ENCODE assay signal across 8 mouse cellular contexts in genomic region chr12:105013065-105013464, GRCm38 (mm10). TPM values are rescaled to one million over a fixed set of nuclear protein-coding genes. Genes with fewer than 3 reads are reported as not detected.
A peak's percentile ranks its signal among the peaks of the same experiment; 100 is the strongest.
DNase-seq lines count a peak whose midpoint lies in the region; ATAC-seq and TF ChIP-seq lines count a peak whose summit lies in the region.

No protein-coding gene starts in this region.

- no peaks in the 10 kb centered on the region for H3K36me3 ChIP-seq in heart, embryonic 16.5 days (ENCODE audit: control insufficient read depth, insufficient read depth)
- H3K36me3 ChIP-seq in limb, embryonic 11.5 days (ENCODE audit: control insufficient read depth, insufficient read depth, low read length), result no peaks in the 10 kb centered on the region
- H3K36me3 ChIP-seq in myocyte (ENCODE audit: control insufficient read depth, insufficient read depth), result no peaks in the 10 kb centered on the region
- no peaks in the 10 kb centered on the region for H3K36me3 ChIP-seq in thymus, adult 2 months (ENCODE audit: control insufficient read depth, insufficient read depth, low read length)
- no peaks in the 10 kb centered on the region for H3K36me3 ChIP-seq in hindbrain, embryonic 10.5 days

- peaks cover 6% of the 10 kb centered on the region for H3K27me3 ChIP-seq in heart, embryonic 16.5 days (ENCODE audit: control insufficient read depth, insufficient read depth, low read length)
- H3K27me3 ChIP-seq in limb, embryonic 11.5 days (ENCODE audit: control insufficient read depth, insufficient read depth, low read length), result peaks cover 16% of the 10 kb centered on the region
- no peaks in the 10 kb centered on the region for H3K27me3 ChIP-seq in myocyte (ENCODE audit: control insufficient read depth, insufficient read depth, insufficient read length)
- no peaks in the 10 kb centered on the region for H3K27me3 ChIP-seq in thymus, adult 2 months (ENCODE audit: control insufficient read depth, insufficient read depth, low read length)
- peaks cover 50% of the 10 kb centered on the region for H3K27me3 ChIP-seq in hindbrain, embryonic 10.5 days (ENCODE audit: insufficient read depth, poor library complexity, severe bottlenecking)

- no peak overlapping the region for H3K9ac ChIP-seq in heart, embryonic 16.5 days (ENCODE audit: low read length)
- H3K9ac ChIP-seq in limb, embryonic 11.5 days (ENCODE audit: low read length), result no peak overlapping the region

- peak overlapping the region; percentile 45 for H3K4me2 ChIP-seq in heart, embryonic 16.5 days (ENCODE audit: low read depth, low read length)
- peak overlapping the region; percentile 24 for H3K4me2 ChIP-seq in limb, embryonic 11.5 days (ENCODE audit: low read depth, severe bottlenecking)
- H3K4me2 ChIP-seq in myocyte (ENCODE audit: low read depth), result peak overlapping the region; percentile 57

- TF ChIP-seq CTCF in thymus, adult 2 months (IDR thresholded peaks at IDR 0.05; ENCODE audit: borderline replicate concordance, control insufficient read depth, extremely low read depth, insufficient read depth, low read length, poor library complexity), result no peak

- H3K9me3 ChIP-seq in heart, embryonic 16.5 days (replicated peaks; ENCODE audit: control insufficient read depth, low read length), result no peaks in the 10 kb centered on the region
- H3K9me3 ChIP-seq in limb, embryonic 11.5 days (ENCODE audit: control insufficient read depth, low read length), result no peaks in the 10 kb centered on the region
- H3K9me3 ChIP-seq in hindbrain, embryonic 10.5 days, result no peaks in the 10 kb centered on the region

- H3K4me1 ChIP-seq in heart, embryonic 16.5 days (ENCODE audit: control insufficient read depth, insufficient read depth, low read length), result peaks cover 15% of the 10 kb centered on the region
- H3K4me1 ChIP-seq in limb, embryonic 11.5 days (ENCODE audit: control insufficient read depth, insufficient read depth, low read length), result peaks cover 17% of the 10 kb centered on the region
- H3K4me1 ChIP-seq in thymus, adult 2 months (replicated peaks; ENCODE audit: control insufficient read depth, insufficient read depth, low read length), result peaks cover 30% of the 10 kb centered on the region
- H3K4me1 ChIP-seq in hindbrain, embryonic 10.5 days (replicated peaks), result peaks cover 34% of the 10 kb centered on the region

- DNase-seq in layer of hippocampus, adult 9-11 months, result peak; percentile 62
- no peak for DNase-seq in layer of hippocampus, postnatal 36 days
- peak; percentile 47 for DNase-seq in limb, embryonic 11.5 days (ENCODE audit: low spot score)
- DNase-seq in thymus, adult 2 months, result peak; percentile 86
- DNase-seq in hindbrain, embryonic 10.5 days (ENCODE audit: low spot score), result no peak

- TF ChIP-seq POLR2A in myocyte (IDR thresholded peaks at IDR 0.05; ENCODE audit: insufficient read length, low read depth), result no peak
- no peak for TF ChIP-seq POLR2A in thymus, adult 2 months (IDR thresholded peaks at IDR 0.05; ENCODE audit: control insufficient read depth, extremely low read depth, insufficient read depth, low read length, poor library complexity)

- H3K4me3 ChIP-seq in heart, embryonic 16.5 days (ENCODE audit: low read length), result peak overlapping the region; percentile 0; the same call in 1 of the 2 replicates
- H3K4me3 ChIP-seq in limb, embryonic 11.5 days (ENCODE audit: low read depth, low read length), result no peak overlapping the region
- no peak overlapping the region for H3K4me3 ChIP-seq in myocyte
- peak overlapping the region; percentile 27 for H3K4me3 ChIP-seq in thymus, adult 2 months (ENCODE audit: control insufficient read depth, insufficient read depth, low read length)
- H3K4me3 ChIP-seq in hindbrain, embryonic 10.5 days, result no peak overlapping the region

- peak overlapping the region; percentile 46; the same call in 1 of the 2 replicates for H3K27ac ChIP-seq in heart, embryonic 16.5 days (ENCODE audit: low read length)
- H3K27ac ChIP-seq in limb, embryonic 11.5 days (replicated peaks; ENCODE audit: low read depth, low read length), result no peak overlapping the region
- peak overlapping the region; percentile 71 for H3K27ac ChIP-seq in thymus, adult 2 months (ENCODE audit: control insufficient read depth, insufficient read depth, low read length)
- no peak overlapping the region for H3K27ac ChIP-seq in hindbrain, embryonic 10.5 days

- H3K79me2 ChIP-seq in myocyte (ENCODE audit: control insufficient read depth, insufficient read depth), result peaks cover 13% of the 10 kb centered on the region

- peak; percentile 53 for ATAC-seq in common myeloid progenitor, adult 5-6 weeks (replicated peaks; ENCODE audit: low read depth, poor library complexity, severe bottlenecking)
- no peak for ATAC-seq in heart, embryonic 16.5 days (replicated peaks; ENCODE audit: extremely low read depth, insufficient read depth, low FRiP score)
- no peak for ATAC-seq in limb, embryonic 11.5 days (ENCODE audit: insufficient number of reproducible peaks, low FRiP score, low TSS enrichment, low read depth)

- WGBS in heart, embryonic 16.5 days, result 15% methylated on average over 17 of the region's 17 CpGs
- 34% methylated on average over 17 of the region's 17 CpGs for WGBS in limb, embryonic 11.5 days
- WGBS in thymus, adult 2 months, result under 1% methylated on average over 17 of the region's 17 CpGs
- 51% methylated on average over 17 of the region's 17 CpGs for WGBS in hindbrain, embryonic 10.5 days

- no peak overlapping the region for H3ac ChIP-seq in myocyte (ENCODE audit: control insufficient read depth, insufficient read length)

TF ChIP-seq in myocyte, 11 proteins besides CTCF, POLR2A, EP300 and RAD21:
- TF ChIP-seq CEBPB (IDR thresholded peaks at IDR 0.05; ENCODE audit: insufficient read depth, poor library complexity, severe bottlenecking) (0 out of 2 replicates have a peak, but pooled peaks have one; percentile 5), TCF12 (IDR thresholded peaks at IDR 0.05; ENCODE audit: insufficient read depth, poor library complexity, severe bottlenecking) (no peak)
TF ChIP-seq in myocyte: peak in this region for 1.

RNA-seq across cellular contexts. Expression of gene Syne3, which starts 3.5 kb away (rescaled TPM):
- total RNA-seq in layer of hippocampus, postnatal 36 days (2021), result 1 to 10 TPM; 1.3 to 2.0 TPM
- 23.0 and 25.3 TPM in 2 replicates for total RNA-seq in common myeloid progenitor, adult 5-6 weeks (2017)
- polyA plus RNA-seq in heart, embryonic 16.5 days (2015; fragmentation: Nextera tagmentation; extraction: Ambion mirVana), result 1.9 and 2.0 TPM in 2 replicates
- polyA plus RNA-seq in limb, embryonic 11.5 days (2014; fragmentation: Nextera tagmentation; extraction: Ambion mirVana), result 0.20 and 0.31 TPM in 2 replicates
- 11.6 TPM for polyA plus RNA-seq in myocyte (2012; fragmentation: generic; extraction: Trizol)
- polyA plus RNA-seq in thymus, adult 2 months (2012; rRNA removed), result 16.4 and 20.1 TPM in 2 replicates
- polyA plus RNA-seq in hindbrain, embryonic 10.5 days (2016; fragmentation: Nextera tagmentation; extraction: Ambion mirVana), result 0.09 and 0.15 TPM in 2 replicates

RNA-seq across cellular contexts. Expression of gene Glrx5, which starts 19.4 kb away (rescaled TPM):
- 10 to 100 TPM; 45.6 to 45.9 TPM for total RNA-seq in layer of hippocampus, postnatal 36 days (2021)
- 30.1 and 42.8 TPM in 2 replicates for total RNA-seq in common myeloid progenitor, adult 5-6 weeks (2017)
- 170 and 173 TPM in 2 replicates for polyA plus RNA-seq in heart, embryonic 16.5 days (2015; fragmentation: Nextera tagmentation; extraction: Ambion mirVana)
- polyA plus RNA-seq in limb, embryonic 11.5 days (2014; fragmentation: Nextera tagmentation; extraction: Ambion mirVana), result 189 and 202 TPM in 2 replicates
- 52.4 TPM for polyA plus RNA-seq in myocyte (2012; fragmentation: generic; extraction: Trizol)
- polyA plus RNA-seq in thymus, adult 2 months (2012; rRNA removed), result 66.6 and 68.4 TPM in 2 replicates
- 230 and 235 TPM in 2 replicates for polyA plus RNA-seq in hindbrain, embryonic 10.5 days (2016; fragmentation: Nextera tagmentation; extraction: Ambion mirVana)

Comparison
In these comparisons a context has a peak if more than half of its experiments do, and no peak if none do; other contexts are left out.
1. DNase-seq: peak in layer of hippocampus, adult 9-11 months (single experiment), limb, embryonic 11.5 days (single experiment) and thymus, adult 2 months (single experiment); none in layer of hippocampus, postnatal 36 days (0 of 2) and hindbrain, embryonic 10.5 days (single experiment).
2. H3K27ac ChIP-seq: peak in heart, embryonic 16.5 days (single experiment) and thymus, adult 2 months (single experiment); none in limb, embryonic 11.5 days (single experiment) and hindbrain, embryonic 10.5 days (single experiment).
3. H3K4me3 ChIP-seq: peak in heart, embryonic 16.5 days (single experiment) and thymus, adult 2 months (single experiment); none in limb, embryonic 11.5 days (single experiment), myocyte (single experiment) and hindbrain, embryonic 10.5 days (single experiment).
4. Peak in every context shown above with its lines, with median percentiles within 50 percentile points of each other: H3K4me2 ChIP-seq.